Mouse (Mus musculus) kidney, postnatal 25 days (tissue): Measurements from ENCODE around the gene Ankrd6.

Experiments used
- DNase-seq, 2 experiments: peaks; one replicate each; pipeline ENCODE4 v3.0.0; 2021; ENCODE audit warnings: mixed read lengths in 2 of 2

Ankrd6 gene

GRCm38 (mm10) chr4:32757430-32757829 is 193.2 kb downstream of the Ankrd6 start:
- no peak for DNase-seq
